ENCODE assay signal across 28 mouse cellular contexts in the genomic region with DNA sequence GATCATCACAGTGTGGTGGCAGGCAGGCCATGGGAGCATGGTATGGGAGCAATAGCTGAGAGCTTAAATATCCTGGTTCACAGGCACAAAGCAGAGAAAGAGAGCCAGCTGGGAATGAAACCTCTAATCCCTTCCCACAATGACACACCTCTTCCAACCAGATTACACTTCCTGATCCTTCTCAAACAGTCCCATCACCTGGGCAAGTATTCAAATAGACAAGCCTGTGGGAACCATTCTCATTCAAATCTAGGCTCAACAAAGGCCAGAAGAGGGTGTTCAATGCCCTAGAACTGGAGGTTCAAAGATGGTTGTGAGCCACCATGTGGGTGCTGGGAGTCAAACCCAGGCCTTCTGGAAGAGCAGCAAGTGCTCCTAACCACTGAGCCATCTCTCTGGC.
"Had no signal": no experiment of that assay in that cellular context is flagged by ENCODE, and none has a peak within 500 bp of the region (broad histone marks: within the 10 kb centered on the region; RNA-seq: fewer than 3 reads in every experiment).

No protein-coding gene starts in this region.

- H3K27ac ChIP-seq: limb, embryonic 13.5 days; liver, embryonic 12.5 days; liver, embryonic 13.5 days; liver, embryonic 14.5 days; liver, embryonic 15.5 days; lung, embryonic 15.5 days; macrophage; midbrain, embryonic 12.5 days; midbrain, embryonic 13.5 days; midbrain, embryonic 15.5 days; neural tube, embryonic 12.5 days had no signal

- DNase-seq: left cerebral cortex, postnatal 4 days; liver; liver, embryonic 13.5 days; liver, postnatal 0 days; lung, adult 18-20 months; lung, adult 2 months; lung, embryonic 14.5 days; lung, postnatal 10 days; lung, postnatal 14 days; lung, postnatal 36 days; lung, postnatal 4 days; midbrain, embryonic 14.5 days had no signal

- H3K4me1 ChIP-seq: megakaryocyte, embryonic 14.5 days; midbrain, embryonic 15.5 days had no signal

- H3K27me3 ChIP-seq: limb, embryonic 12.5 days; limb, embryonic 13.5 days; limb, embryonic 15.5 days; liver, embryonic 12.5 days; liver, embryonic 13.5 days; liver, embryonic 15.5 days; lung, embryonic 15.5 days; midbrain, embryonic 12.5 days; midbrain, embryonic 13.5 days; midbrain, embryonic 15.5 days; neural tube, embryonic 12.5 days had no signal

- H3K9me3 ChIP-seq: limb, embryonic 10.5 days; limb, embryonic 15.5 days; liver, embryonic 12.5 days; liver, embryonic 13.5 days; liver, embryonic 15.5 days; lung, embryonic 15.5 days; midbrain, embryonic 13.5 days; midbrain, embryonic 15.5 days had no signal

- H3K4me3 ChIP-seq: limb, embryonic 10.5 days; limb, embryonic 12.5 days; limb, embryonic 13.5 days; limb, embryonic 15.5 days; liver, embryonic 12.5 days; liver, embryonic 13.5 days; liver, embryonic 15.5 days; lung, embryonic 15.5 days; megakaryocyte, embryonic 14.5 days; midbrain, embryonic 10.5 days; midbrain, embryonic 12.5 days; midbrain, embryonic 13.5 days; midbrain, embryonic 15.5 days; myocyte; neural tube, embryonic 12.5 days had no signal

- H3K36me3 ChIP-seq: limb, embryonic 10.5 days; limb, embryonic 12.5 days; limb, embryonic 13.5 days; limb, embryonic 15.5 days; liver, embryonic 12.5 days; liver, embryonic 13.5 days; liver, embryonic 15.5 days; lung, embryonic 15.5 days; midbrain, embryonic 10.5 days; midbrain, embryonic 12.5 days; midbrain, embryonic 13.5 days; midbrain, embryonic 15.5 days; neural tube, embryonic 12.5 days had no signal
